In the genomic region with DNA sequence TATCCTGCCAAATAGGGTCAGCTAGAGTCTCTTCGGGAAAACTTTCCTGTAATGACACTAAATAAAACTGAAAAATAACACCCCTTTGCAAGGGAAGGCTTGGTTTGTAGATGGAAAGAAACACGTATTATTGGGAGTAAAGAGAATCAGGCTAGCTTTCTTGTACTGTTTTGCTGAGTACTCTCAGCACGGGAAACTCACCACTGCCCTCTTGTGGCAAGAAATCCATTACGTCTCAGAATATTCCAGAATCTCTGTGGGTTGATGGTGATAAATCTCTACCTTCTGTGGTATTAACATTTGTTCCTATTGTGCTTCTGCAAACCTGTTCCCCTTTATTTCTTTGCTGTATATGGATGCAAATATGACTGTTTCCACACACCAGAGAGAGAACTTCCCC, we compare ENCODE assay signal across 9 mouse cellular contexts.
DNase-seq lines count a peak whose midpoint lies in the region; ATAC-seq and TF ChIP-seq lines count a peak whose summit lies in the region.
"Had no signal": no experiment of that assay in that cellular context is flagged by ENCODE, and none has a peak within 500 bp of the region (broad histone marks: within the 10 kb centered on the region; RNA-seq: fewer than 3 reads in every experiment).

No protein-coding gene starts in this region.

- peak; percentile 92 for TF ChIP-seq CTCF in intestine, postnatal 0 days (IDR thresholded peaks at IDR 0.05; ENCODE audit: low read depth)

- H3K36me3 ChIP-seq in intestine, postnatal 0 days (ENCODE audit: control insufficient read depth, insufficient read depth), result no peaks in the 10 kb centered on the region
- no peaks in the 10 kb centered on the region for H3K36me3 ChIP-seq in intestine, embryonic 16.5 days (ENCODE audit: control insufficient read depth, insufficient read depth, low read length)
- H3K36me3 ChIP-seq in neural tube, embryonic 15.5 days, result no peaks in the 10 kb centered on the region
- H3K36me3 ChIP-seq: embryonic facial prominence, embryonic 13.5 days had no signal

- H3K9ac ChIP-seq in intestine, postnatal 0 days (ENCODE audit: low read depth, low read length), result no peak overlapping the region
- no peak overlapping the region for H3K9ac ChIP-seq in intestine, embryonic 16.5 days (ENCODE audit: low read depth, low read length)
- no peak overlapping the region for H3K9ac ChIP-seq in neural tube, embryonic 15.5 days (replicated peaks)
- H3K9ac ChIP-seq: embryonic facial prominence, embryonic 13.5 days had no signal

- DNase-seq in MN1 (ENCODE audit: low spot score), result peak; percentile 19
- DNase-seq in c-Kit-positive CD71-positive TER-119-positive erythroid progenitor cells, embryonic 14.5 days (ENCODE audit: low spot score), result peak; percentile 26
- peak; percentile 57 to 83 for DNase-seq in frontal cortex, postnatal 36 days (ENCODE audit: low spot score in 2 of 2)
- DNase-seq in left cerebral cortex, adult 18-20 months (ENCODE audit: low spot score in 2 of 2), result peak; percentile 66 to 79

- no peaks in the 10 kb centered on the region for H3K9me3 ChIP-seq in intestine, postnatal 0 days (ENCODE audit: control insufficient read depth)
- H3K9me3 ChIP-seq in intestine, embryonic 16.5 days (ENCODE audit: control insufficient read depth, low read length), result no peaks in the 10 kb centered on the region
- H3K9me3 ChIP-seq in neural tube, embryonic 15.5 days (replicated peaks), result no peaks in the 10 kb centered on the region
- H3K9me3 ChIP-seq: embryonic facial prominence, embryonic 13.5 days had no signal

- no peak overlapping the region for H3K27ac ChIP-seq in intestine, postnatal 0 days (ENCODE audit: low read depth, low read length)
- H3K27ac ChIP-seq in intestine, embryonic 16.5 days (ENCODE audit: low read length), result no peak overlapping the region
- 0 out of 2 replicates have a peak overlapping the region, but pooled peaks have one; percentile 33 for H3K27ac ChIP-seq in neural tube, embryonic 15.5 days (replicated peaks)
- H3K27ac ChIP-seq: embryonic facial prominence, embryonic 13.5 days had no signal

- WGBS in intestine, postnatal 0 days, result 31% methylated on average over 4 of the region's 4 CpGs
- 25% methylated on average over 4 of the region's 4 CpGs for WGBS in intestine, embryonic 16.5 days
- 23% methylated on average over 4 of the region's 4 CpGs for WGBS in neural tube, embryonic 15.5 days

- H3K4me3 ChIP-seq in intestine, postnatal 0 days (ENCODE audit: low read depth, low read length), result no peak overlapping the region
- H3K4me3 ChIP-seq in intestine, embryonic 16.5 days (ENCODE audit: low read length), result no peak overlapping the region
- no peak overlapping the region for H3K4me3 ChIP-seq in neural tube, embryonic 15.5 days (replicated peaks)
- H3K4me3 ChIP-seq: embryonic facial prominence, embryonic 13.5 days had no signal

- no peaks in the 10 kb centered on the region for H3K4me1 ChIP-seq in intestine, postnatal 0 days (replicated peaks; ENCODE audit: control insufficient read depth, insufficient read depth, low read length)
- no peaks in the 10 kb centered on the region for H3K4me1 ChIP-seq in intestine, embryonic 16.5 days (ENCODE audit: control insufficient read depth, insufficient read depth, low read length)
- peaks cover 5% of the 10 kb centered on the region; the same call in 1 of the 2 replicates for H3K4me1 ChIP-seq in neural tube, embryonic 15.5 days
- H3K4me1 ChIP-seq: embryonic facial prominence, embryonic 13.5 days had no signal

- H3K27me3 ChIP-seq in intestine, postnatal 0 days (replicated peaks; ENCODE audit: control insufficient read depth, insufficient read depth, low read length), result no peaks in the 10 kb centered on the region
- no peaks in the 10 kb centered on the region for H3K27me3 ChIP-seq in intestine, embryonic 16.5 days (replicated peaks; ENCODE audit: control insufficient read depth, insufficient read depth, low read length)
- no peaks in the 10 kb centered on the region for H3K27me3 ChIP-seq in neural tube, embryonic 15.5 days (replicated peaks)
- H3K27me3 ChIP-seq: embryonic facial prominence, embryonic 13.5 days had no signal

- no peak overlapping the region for H3K4me2 ChIP-seq in intestine, postnatal 0 days (replicated peaks; ENCODE audit: low read depth)
- H3K4me2 ChIP-seq in intestine, embryonic 16.5 days (ENCODE audit: low read depth, low read length), result no peak overlapping the region
- H3K4me2 ChIP-seq in neural tube, embryonic 15.5 days, result no peak overlapping the region
- H3K4me2 ChIP-seq: embryonic facial prominence, embryonic 13.5 days had no signal

- ATAC-seq in intestine, postnatal 0 days, result no peak
- no peak for ATAC-seq in intestine, embryonic 16.5 days
- ATAC-seq in neural tube, embryonic 15.5 days (ENCODE audit: low FRiP score), result no peak
- ATAC-seq in megakaryocyte-erythroid progenitor cell, adult 5-6 weeks (replicated peaks; ENCODE audit: low FRiP score, low TSS enrichment, poor library complexity, severe bottlenecking), result no peak

Comparison
In these comparisons a context has a peak if more than half of its experiments do, and no peak if none do; other contexts are left out.
1. DNase-seq: peak in every context shown above with its lines; median percentile 72 in left cerebral cortex, adult 18-20 months; 70 in frontal cortex, postnatal 36 days; 26 in c-Kit-positive CD71-positive TER-119-positive erythroid progenitor cells, embryonic 14.5 days; 19 in MN1.